Mouse (Mus musculus) CH12.LX (cell line): ENCODE results near the gene Megf11. TPM values are rescaled to one million over a fixed set of nuclear protein-coding genes. Genes with fewer than 3 reads are reported as not detected.

Experiments used
- DNase-seq: peaks from one replicate; pipeline ENCODE4 v3.0.0-alpha.2; 2013; ENCODE audit errors: extremely low read depth
- H3K27ac ChIP-seq: 2 replicates; pipeline ENCODE4 v1.5.1; 2012; ENCODE audit warnings: low read depth, mild to moderate bottlenecking, control low read depth, moderate library complexity; ENCODE audit not compliant: insufficient read depth
- H3K27me3 ChIP-seq: replicated peaks from 2 replicates; pipeline ENCODE3; 2012; ENCODE audit warnings: inconsistent platforms
- H3K36me3 ChIP-seq, 2 experiments: replicated peaks in 1 of 2; 2 replicates each; pipeline versions ENCODE3 to v1.6.1; 2012; ENCODE audit warnings: inconsistent platforms in 1 of 2, low read length in 1 of 2, mild to moderate bottlenecking in 1 of 2, mixed read lengths in 1 of 2, moderate library complexity in 1 of 2; ENCODE audit not compliant: control insufficient read depth in 1 of 2, insufficient read depth in 1 of 2
- H3K4me1 ChIP-seq, 2 experiments: 2 replicates each; pipeline ENCODE4 v1.6.1; 2012; ENCODE audit warnings: inconsistent platforms in 1 of 2, moderate library complexity in 1 of 2; ENCODE audit not compliant: insufficient read depth in 2 of 2, control insufficient read depth in 1 of 2
- H3K4me2 ChIP-seq: 2 replicates; pipeline ENCODE4 v1.6.1; 2012; ENCODE audit warnings: low read depth, mild to moderate bottlenecking, control low read depth; ENCODE audit not compliant: poor library complexity, insufficient read depth, severe bottlenecking
- H3K4me3 ChIP-seq, 3 experiments: fragments of 150-350 bp in 1 of 3; sonication (generic) in 1 of 3; replicated peaks in 1 of 3; 2 replicates each; pipeline versions ENCODE3 to v1.5.1; 2011 to 2012; ENCODE audit warnings: low read depth in 2 of 3, low read length in 2 of 3, mild to moderate bottlenecking in 2 of 3, moderate library complexity in 2 of 3, control low read depth in 1 of 3, improper control_type of control experiment in 1 of 3, inconsistent platforms in 1 of 3, mixed read lengths in 1 of 3; ENCODE audit not compliant: poor library complexity in 1 of 3
- H3K79me2 ChIP-seq: replicated peaks from 2 replicates; pipeline ENCODE4 v1.6.1; 2012; ENCODE audit warnings: mild to moderate bottlenecking, moderate library complexity; ENCODE audit not compliant: control insufficient read depth, poor library complexity, insufficient read depth, severe bottlenecking; ENCODE audit errors: extremely low read depth
- H3K9ac ChIP-seq: 2 replicates; pipeline ENCODE4 v1.6.1; 2012; ENCODE audit warnings: low read depth, mild to moderate bottlenecking, control low read depth, moderate library complexity; ENCODE audit not compliant: insufficient read depth
- H3K9me3 ChIP-seq: replicated peaks from 2 replicates; pipeline ENCODE3; 2012; ENCODE audit warnings: low read length, inconsistent platforms, mixed read lengths
- BHLHE40 ChIP-seq: IDR thresholded peaks from 2 replicates; pipeline ENCODE4 v1.6.1; 2011; ENCODE audit warnings: mild to moderate bottlenecking, low read depth, low read length, improper control_type of control experiment
- CHD2 ChIP-seq: IDR thresholded peaks from 2 replicates; pipeline ENCODE4 v1.6.1; 2011; ENCODE audit warnings: low read length, improper control_type of control experiment
- EP300 ChIP-seq: IDR thresholded peaks from 2 replicates; pipeline ENCODE4 v1.6.1; 2011; ENCODE audit warnings: low read length, improper control_type of control experiment
- ETS1 ChIP-seq: conservative IDR thresholded peaks from 2 replicates; pipeline ENCODE4 v1.6.1; 2012; ENCODE audit warnings: low read depth, mild to moderate bottlenecking, inconsistent platforms, low read length, improper control_type of control experiment, moderate library complexity
- IRF4 ChIP-seq: IDR thresholded peaks from 2 replicates; pipeline ENCODE4 v1.6.1; 2014; ENCODE audit warnings: low read depth, mild to moderate bottlenecking, inconsistent platforms, low read length, improper control_type of control experiment
- JUN ChIP-seq: IDR thresholded peaks from 2 replicates; pipeline ENCODE4 v1.6.1; 2011; ENCODE audit warnings: low read depth, mild to moderate bottlenecking, low read length, improper control_type of control experiment, moderate library complexity; ENCODE audit not compliant: insufficient read depth
- KAT2A ChIP-seq: IDR thresholded peaks from 2 replicates; pipeline ENCODE4 v1.6.1; 2012; ENCODE audit warnings: low read length, improper control_type of control experiment, inconsistent platforms; ENCODE audit not compliant: insufficient replicate concordance
- MAX ChIP-seq: IDR thresholded peaks from 2 replicates; pipeline ENCODE4 v1.6.1; 2011; ENCODE audit warnings: low read length, improper control_type of control experiment
- MXI1 ChIP-seq: IDR thresholded peaks from 2 replicates; pipeline ENCODE4 v1.6.1; 2011; ENCODE audit warnings: mild to moderate bottlenecking, low read depth, low read length, improper control_type of control experiment
- MYC ChIP-seq: IDR thresholded peaks from 2 replicates; pipeline ENCODE4 v1.6.1; 2011; ENCODE audit warnings: low read depth, mild to moderate bottlenecking, improper control_type of control experiment, low read length
- NRF1 ChIP-seq: IDR thresholded peaks from 2 replicates; pipeline ENCODE4 v1.6.1; 2014; ENCODE audit warnings: low read depth, mild to moderate bottlenecking, inconsistent platforms, low read length, improper control_type of control experiment, moderate library complexity
- PAX5 ChIP-seq: IDR thresholded peaks from 2 replicates; pipeline ENCODE4 v1.6.1; 2012; ENCODE audit warnings: low read length, inconsistent platforms, mixed read lengths
- POLR2AphosphoS2 ChIP-seq: IDR thresholded peaks from 2 replicates; pipeline ENCODE4 v1.6.1; 2011; ENCODE audit warnings: low read depth, low read length, improper control_type of control experiment
- RAD21 ChIP-seq: IDR thresholded peaks from 2 replicates; pipeline ENCODE4 v1.6.1; 2011; ENCODE audit warnings: low read depth, mild to moderate bottlenecking, low read length, improper control_type of control experiment, moderate library complexity
- RCOR1 ChIP-seq: conservative IDR thresholded peaks from 2 replicates; pipeline ENCODE4 v1.6.1; 2012; ENCODE audit warnings: low read depth, mild to moderate bottlenecking, inconsistent platforms, low read length, improper control_type of control experiment
- SMC3 ChIP-seq: IDR thresholded peaks from 2 replicates; pipeline ENCODE4 v1.6.1; 2011; ENCODE audit warnings: low read depth, low read length, improper control_type of control experiment
- TBP ChIP-seq: conservative IDR thresholded peaks from 2 replicates; pipeline ENCODE4 v1.6.1; 2011; ENCODE audit warnings: low read depth, low read length, improper control_type of control experiment
- UBTF ChIP-seq: IDR thresholded peaks from 2 replicates; pipeline ENCODE4 v1.6.1; 2012; ENCODE audit warnings: low read depth, mild to moderate bottlenecking, inconsistent platforms, low read length, improper control_type of control experiment, moderate library complexity
- USF2 ChIP-seq: conservative IDR thresholded peaks from 2 replicates; pipeline ENCODE4 v1.6.1; 2011; ENCODE audit warnings: low read depth, low read length, improper control_type of control experiment
- ZC3H11A ChIP-seq: IDR thresholded peaks from 2 replicates; pipeline ENCODE4 v1.6.1; 2012; ENCODE audit warnings: low read depth, mild to moderate bottlenecking, inconsistent platforms, low read length, improper control_type of control experiment
- ZMIZ1 ChIP-seq: IDR thresholded peaks from 2 replicates; pipeline ENCODE4 v1.6.1; 2012; ENCODE audit warnings: low read depth, mild to moderate bottlenecking, inconsistent platforms, low read length, improper control_type of control experiment
- ZNF384 ChIP-seq: IDR thresholded peaks from 2 replicates; pipeline ENCODE4 v1.6.1; 2012; ENCODE audit warnings: low read depth, low read length, improper control_type of control experiment, inconsistent platforms
- dilution Hi-C: fragments of 300-500 bp; cut with MboI; formaldehyde crosslinking; loops from 2 replicates; pipeline ENCODE4 v1.14.3; 2020; ENCODE audit warnings: low sequenced_read_pairs; ENCODE audit not compliant: extremely low pct_unique_long_range_greater_than_20kb, extremely low pct_ligation_motif_present
- in situ Hi-C: fragments of 300-500 bp; cut with MboI; formaldehyde crosslinking; loops from 3 replicates; pipeline ENCODE4 v1.14.3; 2019; ENCODE audit warnings: low sequenced_read_pairs, low pct_ligation_motif_present, low pct_unique_long_range_greater_than_20kb, mixed read lengths
- polyA plus RNA-seq: library from polyadenylated mRNA; unstranded; fragments of >175 nt; gene quantifications from 2 replicates; pipeline ENCODE4 v1.2.1, GENCODE M21; 2012; ENCODE audit warnings: low read depth; ENCODE audit not compliant: insufficient read length
- total RNA-seq, 2 experiments: library from RNA; depleted of rRNA; stranded (reverse); fragments of 300-350 nt in 1 of 2; fragments of >200 nt in 1 of 2; gene quantifications; 2 replicates each; pipeline ENCODE4 v1.2.3; 2012 to 2014

Megf11 gene
- total and polyA plus RNA-seq, 3 experiments: 0.04 to 0.59 TPM; not detected in 1

- no peak for TF ChIP-seq RAD21
- TF ChIP-seq CHD2: no peak
- no peak for TF ChIP-seq ZC3H11A
- TF ChIP-seq ZMIZ1: no peak
- no peak for TF ChIP-seq UBTF
- no peak for TF ChIP-seq JUN
- no peak for TF ChIP-seq ZNF384
- no peak for TF ChIP-seq RCOR1
- no peak for TF ChIP-seq NRF1
- no peak for TF ChIP-seq POLR2AphosphoS2
- 0 out of 2 replicates have a peak, but pooled peaks have one; percentile 31 for TF ChIP-seq KAT2A
- no peak for TF ChIP-seq PAX5
- TF ChIP-seq SMC3: no peak
- TF ChIP-seq, all 38 proteins: peak for 7
These were observed 162.9 kb downstream of the Megf11 start (continued) for GRCm38 (mm10) chr9:64548332-64548731.

- H3K27me3 ChIP-seq: peaks cover 10% of the 10 kb centered on the region
- no peaks in the 10 kb centered on the region for H3K79me2 ChIP-seq
- peaks cover 5 to 37% of the 10 kb centered on the region in 2 experiments for H3K4me1 ChIP-seq
- in situ Hi-C loops: no loop called here
- H3K9ac ChIP-seq: no peak overlapping the region
- H3K4me2 ChIP-seq: no peak overlapping the region
- TF ChIP-seq EP300 (no peak), KAT2A (no peak), USF2 (no peak), JUN (no peak), PAX5 (no peak), MAX (no peak), MXI1 (no peak), IRF4 (no peak), BHLHE40 (no peak), RAD21 (no peak), ETS1 (no peak), POLR2AphosphoS2 (no peak), MYC (no peak), SMC3 (no peak), TBP (no peak), ZMIZ1 (no peak)
- no peaks in the 10 kb centered on the region for H3K9me3 ChIP-seq
- no peak overlapping the region for H3K27ac ChIP-seq
- H3K4me3 ChIP-seq: no peak overlapping the region
- dilution Hi-C loops: no loop called here
- DNase-seq: no peak
- no peaks in the 10 kb centered on the region for H3K36me3 ChIP-seq
These were observed 165.9 kb downstream of the Megf11 start for GRCm38 (mm10) chr9:64551307-64551706.
